Mouse (Mus musculus): Measurements from ENCODE around the gene Tnnt1. TPM values are rescaled to one million over a fixed set of nuclear protein-coding genes. Genes with fewer than 3 reads are reported as not detected.

Gene Tnnt1
- total and polyA plus RNA-seq, 3 experiments = 0.37 to 1.6 TPM; not detected in 1

Other genes with a start within 250 kb of the Tnnt1 start
- under 1 TPM; 0.20 to 0.45 TPM for gene Ncr1, start 178.7 kb downstream of the Tnnt1 start, total RNA-seq (2021)
- not detected in 2 replicates for gene Ncr1, start 178.7 kb downstream of the Tnnt1 start, polyA plus RNA-seq (2012; rRNA removed)
- gene Gp6, start 118.6 kb downstream of the Tnnt1 start, total RNA-seq (2021) = under 1 TPM in 1 of 2 experiments, not detected in 1; 0.40 TPM
- gene Gp6, start 118.6 kb downstream of the Tnnt1 start, polyA plus RNA-seq (2012; rRNA removed) = not detected in 2 replicates
- gene Rdh13, start 70.7 kb downstream of the Tnnt1 start, total RNA-seq (2021) = 10 to 100 TPM; 17.5 to 19.7 TPM
- 11.5 and 13.1 TPM in 2 replicates for gene Rdh13, start 70.7 kb downstream of the Tnnt1 start, polyA plus RNA-seq (2012; rRNA removed)
- 1 to 10 TPM; 5.2 to 6.9 TPM for gene Eps8l1, start 55.7 kb downstream of the Tnnt1 start, total RNA-seq (2021)
- 2.5 and 5.0 TPM in 2 replicates for gene Eps8l1, start 55.7 kb downstream of the Tnnt1 start, polyA plus RNA-seq (2012; rRNA removed)
- gene Ppp1r12c, start 14.7 kb downstream of the Tnnt1 start, total RNA-seq (2021) = 100 to 1,000 TPM in 1 of 2 experiments, 10 to 100 TPM in 1; 93.3 to 102 TPM
- 101 and 164 TPM in 2 replicates for gene Ppp1r12c, start 14.7 kb downstream of the Tnnt1 start, polyA plus RNA-seq (2012; rRNA removed)
- gene Tnni3, start 7.8 kb upstream of the Tnnt1 start, total RNA-seq (2021) = 1 to 10 TPM in 1 of 2 experiments, not detected in 1; 1.7 TPM
- gene Tnni3, start 7.8 kb upstream of the Tnnt1 start, polyA plus RNA-seq (2012; rRNA removed) = 3.3 and 4.7 TPM in 2 replicates
- gene Dnaaf3, start 16.1 kb upstream of the Tnnt1 start, total RNA-seq (2021) = under 1 TPM; 0.66 to 0.98 TPM
- gene Dnaaf3, start 16.1 kb upstream of the Tnnt1 start, polyA plus RNA-seq (2012; rRNA removed) = 2.7 and 3.0 TPM in 2 replicates
- 10 to 100 TPM in 1 of 2 experiments, 1 to 10 TPM in 1; 7.7 to 11.6 TPM for gene Syt5, start 31.2 kb upstream of the Tnnt1 start, total RNA-seq (2021)
- 4.1 and 5.2 TPM in 2 replicates for gene Syt5, start 31.2 kb upstream of the Tnnt1 start, polyA plus RNA-seq (2012; rRNA removed)
- not detected for gene Ptprh, start 87.7 kb upstream of the Tnnt1 start, total RNA-seq (2021)
- not detected in 2 replicates for gene Ptprh, start 87.7 kb upstream of the Tnnt1 start, polyA plus RNA-seq (2012; rRNA removed)
- gene Tmem86b, start 115.0 kb upstream of the Tnnt1 start, total RNA-seq (2021) = 1 to 10 TPM; 5.2 to 7.4 TPM
- 11.6 and 17.8 TPM in 2 replicates for gene Tmem86b, start 115.0 kb upstream of the Tnnt1 start, polyA plus RNA-seq (2012; rRNA removed)
- 10 to 100 TPM; 81.8 to 92.3 TPM for gene Ppp6r1, start 142.6 kb upstream of the Tnnt1 start, total RNA-seq (2021)
- 114 and 134 TPM in 2 replicates for gene Ppp6r1, start 142.6 kb upstream of the Tnnt1 start, polyA plus RNA-seq (2012; rRNA removed)
- 10 to 100 TPM; 38.2 to 50.8 TPM for gene Hspbp1, start 168.7 kb upstream of the Tnnt1 start, total RNA-seq (2021)
- 65.6 and 73.2 TPM in 2 replicates for gene Hspbp1, start 168.7 kb upstream of the Tnnt1 start, polyA plus RNA-seq (2012; rRNA removed)
- 1 to 10 TPM; 3.1 to 6.5 TPM for gene Brsk1, start 174.2 kb upstream of the Tnnt1 start, total RNA-seq (2021)
- 8.3 and 9.8 TPM in 2 replicates for gene Brsk1, start 174.2 kb upstream of the Tnnt1 start, polyA plus RNA-seq (2012; rRNA removed)
- gene Tmem150b, start 208.9 kb upstream of the Tnnt1 start, total RNA-seq (2021) = under 1 TPM; 0.40 to 0.55 TPM
- 0.30 and 0.42 TPM in 2 replicates for gene Tmem150b, start 208.9 kb upstream of the Tnnt1 start, polyA plus RNA-seq (2012; rRNA removed)
- gene Kmt5c, start 223.7 kb upstream of the Tnnt1 start, total RNA-seq (2021) = 10 to 100 TPM; 27.9 to 35.2 TPM
- gene Kmt5c, start 223.7 kb upstream of the Tnnt1 start, polyA plus RNA-seq (2012; rRNA removed) = 162 and 205 TPM in 2 replicates
- 10 to 100 TPM in 1 of 2 experiments, 1 to 10 TPM in 1; 7.4 to 10.4 TPM for gene Cox6b2, start 236.7 kb upstream of the Tnnt1 start, total RNA-seq (2021)
- gene Cox6b2, start 236.7 kb upstream of the Tnnt1 start, polyA plus RNA-seq (2012; rRNA removed) = 7.9 and 13.2 TPM in 2 replicates

Data from adrenal gland, adult 2 months (tissue).